Mouse (Mus musculus) testis, adult 2 months (tissue): ENCODE data around the gene Lrrc31.

Experiments used
- CTCF ChIP-seq: fragments of 200-500 bp; IDR thresholded peaks from 2 replicates; pipeline ENCODE4 v1.5.1; 2012; ENCODE audit warnings: low read depth, mild to moderate bottlenecking, inconsistent platforms, low read length, moderate library complexity; ENCODE audit not compliant: control insufficient read depth, insufficient read depth, insufficient replicate concordance
- POLR2A ChIP-seq: fragments of 200-500 bp; IDR thresholded peaks from 2 replicates; pipeline ENCODE4 v1.6.1; 2012; ENCODE audit warnings: low read depth, mild to moderate bottlenecking, inconsistent platforms, low read length, moderate library complexity; ENCODE audit not compliant: control insufficient read depth

- no peak for TF ChIP-seq CTCF
- no peak for TF ChIP-seq POLR2A
These were observed 7.1 kb upstream of the Lrrc31 start for GRCm38 (mm10) chr3:30706614-30707276.
